Mouse (Mus musculus) lung, postnatal 0 days (tissue): Measurements from ENCODE around the gene Cdc25b. TPM values are rescaled to one million over a fixed set of nuclear protein-coding genes. Genes with fewer than 3 reads are reported as not detected.
A peak's percentile ranks its signal among the peaks of the same experiment; 100 is the strongest.

Experiments
- ATAC-seq: fragments of 200-750 bp; cut with Nextera tagmentation; 2 replicates; pipeline ENCODE4 v1.8.0; 2017; ENCODE audit warnings: moderate library complexity
- DNase-seq: peaks from one replicate; pipeline ENCODE4 v3.0.0-alpha.2; 2016; ENCODE audit warnings: low spot score
- H3K27ac ChIP-seq: fragments of 300-500 bp; sonication (generic); 2 replicates; pipeline ENCODE4 v1.5.1; 2014; ENCODE audit warnings: antibody characterized with exemption, mild to moderate bottlenecking, low read length, mixed read lengths
- H3K27me3 ChIP-seq: fragments of 300-500 bp; sonication (generic); replicated peaks from 2 replicates; pipeline ENCODE4 v1.6.1; 2014; ENCODE audit warnings: low read length, mixed read lengths; ENCODE audit not compliant: insufficient read depth
- H3K36me3 ChIP-seq: fragments of 300-500 bp; sonication (generic); 2 replicates; pipeline ENCODE4 v1.6.1; 2014; ENCODE audit warnings: low read length, mixed read lengths; ENCODE audit not compliant: insufficient read depth
- H3K4me1 ChIP-seq: fragments of 300-500 bp; sonication (generic); 2 replicates; pipeline ENCODE4 v1.6.1; 2014; ENCODE audit warnings: antibody characterized with exemption, low read depth, low read length, mixed read lengths; ENCODE audit not compliant: insufficient read depth
- H3K4me2 ChIP-seq: fragments of 300-500 bp; sonication (generic); replicated peaks from 2 replicates; pipeline ENCODE4 v1.6.1; 2014; ENCODE audit warnings: low read depth, mild to moderate bottlenecking, low read length, moderate library complexity, mixed read lengths
- H3K4me3 ChIP-seq: fragments of 300-500 bp; sonication (generic); 2 replicates; pipeline ENCODE4 v1.5.1; 2014; ENCODE audit warnings: low read depth, low read length
- H3K9ac ChIP-seq: fragments of 300-500 bp; sonication (generic); replicated peaks from 2 replicates; pipeline ENCODE4 v1.6.1; 2014; ENCODE audit warnings: low read depth, mild to moderate bottlenecking
- H3K9me3 ChIP-seq: fragments of 300-500 bp; sonication (generic); 2 replicates; pipeline ENCODE4 v1.6.1; 2016; ENCODE audit warnings: low read length, mixed read lengths
- CTCF ChIP-seq: IDR thresholded peaks from 2 replicates; pipeline ENCODE4 v1.5.1; 2016; ENCODE audit warnings: antibody characterized with exemption, mild to moderate bottlenecking
- EP300 ChIP-seq: IDR thresholded peaks from 2 replicates; pipeline ENCODE4 v1.6.1; 2016; ENCODE audit warnings: antibody characterized with exemption, mild to moderate bottlenecking, control low read depth
- WGBS: fragments of 180-500 bp; shearing (Covaris S2); extraction: QIAGEN DNeasy Blood & Tissue Kit; methylation state at CpG from one replicate; pipeline ENCODE4 v1.1.7; 2014; 5-methylcytosine and 5-hydroxymethylcytosine counted together
- polyA plus RNA-seq: library from polyadenylated mRNA; unstranded; fragments of >200 nt; fragmentation: Nextera tagmentation; extraction: Ambion mirVana; gene quantifications from 2 replicates; pipeline ENCODE4 v1.2.1, GENCODE M21; 2015

Cdc25b gene
- polyA plus RNA-seq, 1 experiment from 2014 or later: 38.7 TPM

DNA sequence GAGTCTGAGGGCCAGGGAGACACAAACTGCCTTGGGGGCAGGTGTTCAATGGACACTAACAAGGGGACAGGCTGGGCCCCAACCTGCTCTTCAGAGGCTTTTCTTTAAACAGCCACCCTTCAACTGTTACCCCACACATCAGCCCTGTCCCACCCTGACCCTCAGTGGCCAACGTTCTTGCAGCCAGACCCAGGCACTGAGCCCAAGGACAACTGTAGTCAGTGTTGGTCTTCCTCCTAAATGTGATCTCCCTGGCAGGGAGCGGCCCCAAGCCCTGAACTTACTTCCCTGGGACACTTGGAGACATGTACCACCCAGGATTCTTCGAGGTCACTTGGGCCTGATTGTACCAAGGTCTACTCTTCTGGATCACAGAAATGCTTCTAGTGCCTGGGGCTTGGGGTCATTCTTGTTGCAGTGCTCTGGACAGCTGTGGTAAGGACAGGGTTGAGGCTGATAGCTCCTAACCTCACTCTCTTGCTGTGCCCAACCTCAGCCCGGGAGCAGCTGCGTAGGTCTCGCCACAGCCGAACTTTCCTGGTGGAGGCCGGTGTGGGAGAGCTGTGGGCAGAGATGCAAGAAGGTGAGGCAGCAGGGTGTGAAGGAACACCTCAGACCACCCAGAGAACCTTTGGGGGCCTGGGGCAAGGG lies 45.3 kb upstream of the Cdc25b start:
- ATAC-seq (no peak), DNase-seq (no peak)
- H3K4me3 ChIP-seq: no peak overlapping the region
- H3K27ac ChIP-seq: no peak overlapping the region
- peaks cover 9% of the 10 kb centered on the region; the same call in 1 of the 2 replicates for H3K36me3 ChIP-seq
- TF ChIP-seq CTCF: no peak
- TF ChIP-seq EP300: no peak
- no peaks in the 10 kb centered on the region for H3K9me3 ChIP-seq
- no peaks in the 10 kb centered on the region for H3K27me3 ChIP-seq
- H3K9ac ChIP-seq: no peak overlapping the region
- no peak overlapping the region for H3K4me2 ChIP-seq
- H3K4me1 ChIP-seq: peaks cover 7% of the 10 kb centered on the region; the same call in 1 of the 2 replicates
- WGBS: 88% methylated on average over 8 of the region's 8 CpGs

DNA sequence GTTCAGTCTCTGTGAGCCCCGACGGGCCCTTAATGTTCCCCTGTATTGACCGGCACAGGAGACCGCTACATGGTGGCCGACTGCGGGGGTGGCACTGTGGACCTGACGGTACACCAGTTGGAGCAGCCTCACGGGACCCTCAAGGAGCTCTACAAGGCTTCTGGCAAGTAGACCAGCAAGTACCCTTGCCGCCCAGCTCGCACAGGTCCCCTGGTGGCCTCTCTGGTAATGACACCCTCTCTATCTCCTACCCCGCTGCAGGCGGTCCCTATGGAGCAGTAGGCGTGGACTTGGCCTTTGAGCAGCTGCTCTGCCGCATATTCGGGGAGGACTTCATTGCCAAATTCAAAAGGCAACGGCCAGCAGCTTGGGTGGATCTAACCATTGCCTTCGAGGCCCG lies 44.2 kb upstream of the Cdc25b start:
- Histone ChIP-seq H3K27me3 (no peaks in the 10 kb centered on the region), H3K9ac (no peak overlapping the region), H3K36me3 (peaks cover 15% of the 10 kb centered on the region), H3K27ac (no peak overlapping the region), H3K9me3 (no peaks in the 10 kb centered on the region), H3K4me3 (no peak overlapping the region), H3K4me2 (peak overlapping the region; percentile 32; the same call in 1 of the 2 replicates), H3K4me1 (peaks cover 7% of the 10 kb centered on the region; the same call in 1 of the 2 replicates)
- peak; percentile 78 for ATAC-seq
- peak; percentile 84 for DNase-seq
- WGBS: 30% methylated on average over 18 of the region's 18 CpGs
- TF ChIP-seq CTCF (peak; percentile 92), EP300 (no peak)

DNA sequence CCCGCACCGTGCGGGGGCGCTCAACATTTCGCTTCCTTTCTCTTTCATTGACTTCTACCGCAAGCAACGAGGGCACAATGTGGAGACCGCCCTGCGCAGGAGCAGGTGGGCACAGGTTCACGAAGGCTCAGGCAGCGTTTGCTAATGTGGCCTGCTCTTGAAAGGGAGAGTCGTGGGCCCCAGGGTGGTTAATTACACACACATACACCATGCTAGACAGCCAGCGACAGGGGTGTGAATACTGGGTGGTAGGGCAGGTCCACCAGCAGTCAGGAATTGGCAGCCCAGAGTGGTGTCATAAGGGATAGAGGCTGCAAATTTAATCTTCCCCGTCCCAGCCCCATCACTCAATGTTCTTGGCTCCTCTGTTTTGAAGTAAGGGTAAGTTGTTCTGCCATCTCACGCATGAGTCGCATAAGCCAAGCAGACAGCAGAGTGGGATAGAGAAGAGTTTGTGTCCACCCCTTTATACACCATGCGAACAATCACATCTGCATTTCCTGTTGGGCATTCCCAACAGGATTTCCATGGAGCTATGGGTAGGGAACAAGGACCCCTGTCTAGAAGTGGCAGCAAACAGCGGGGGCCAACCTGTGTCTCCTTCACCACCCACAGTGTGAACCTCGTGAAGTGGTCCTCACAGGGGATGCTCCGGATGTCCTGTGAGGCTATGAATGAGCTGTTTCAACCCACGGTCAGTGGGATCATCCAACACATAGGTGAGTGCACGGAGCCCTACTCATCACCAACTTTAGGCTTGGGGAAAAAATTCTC lies 43.6 kb upstream of the Cdc25b start:
- Histone ChIP-seq H3K4me3 (no peak overlapping the region), H3K27ac (no peak overlapping the region), H3K4me1 (peaks cover 7% of the 10 kb centered on the region; the same call in 1 of the 2 replicates), H3K27me3 (no peaks in the 10 kb centered on the region), H3K9me3 (no peaks in the 10 kb centered on the region), H3K9ac (no peak overlapping the region), H3K36me3 (peaks cover 19% of the 10 kb centered on the region), H3K4me2 (peak overlapping the region; percentile 32; the same call in 1 of the 2 replicates)
- DNase-seq (no peak), ATAC-seq (no peak)
- WGBS: 73% methylated on average over 22 of the region's 22 CpGs
- TF ChIP-seq CTCF (no peak), EP300 (no peak)

DNA sequence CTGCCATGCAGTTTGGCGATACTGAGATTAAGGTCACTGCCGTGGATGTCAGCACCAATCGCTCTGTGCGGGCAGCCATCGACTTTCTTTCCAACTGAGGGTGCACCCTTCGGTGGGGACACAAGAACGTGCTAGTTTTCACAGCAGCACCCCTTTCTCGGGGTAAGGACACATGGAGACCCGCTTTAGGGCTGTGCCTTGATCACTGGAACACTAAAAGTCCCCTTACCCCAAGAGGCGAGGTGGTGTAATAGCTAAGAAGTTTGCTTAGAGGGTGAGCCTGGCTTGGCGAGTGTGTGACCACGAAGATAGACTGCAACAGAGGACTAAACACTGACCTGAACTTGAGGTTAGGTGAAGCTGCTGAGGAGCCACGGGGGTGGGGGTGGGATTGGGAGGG lies 41.6 kb upstream of the Cdc25b start:
- peaks cover 26% of the 10 kb centered on the region for H3K36me3 ChIP-seq
- ATAC-seq: no peak

DNA sequence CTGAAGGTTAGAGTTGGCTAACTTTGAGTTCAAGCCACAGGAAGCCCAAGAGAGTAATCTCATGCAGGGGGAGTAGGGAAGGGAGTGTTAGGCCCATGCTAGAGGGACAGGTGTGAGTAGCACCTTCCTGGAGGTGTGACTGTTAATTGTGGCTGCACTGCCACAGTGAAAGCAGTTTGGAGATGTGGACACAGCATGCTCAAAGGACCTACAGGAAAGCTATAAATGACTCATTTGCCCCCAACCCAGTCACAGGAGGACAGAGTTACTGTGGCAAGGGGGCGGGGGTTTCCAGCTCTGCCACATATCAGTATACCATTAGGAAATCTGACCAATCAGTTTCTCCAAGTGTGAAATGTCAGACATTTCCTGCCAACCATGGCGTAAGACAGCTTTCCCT lies 41.2 kb upstream of the Cdc25b start:
- TF ChIP-seq CTCF: no peak
- no peak for TF ChIP-seq EP300
- DNase-seq (no peak), ATAC-seq (no peak)
- Histone ChIP-seq H3K27me3 (no peaks in the 10 kb centered on the region), H3K4me2 (no peak overlapping the region), H3K9me3 (no peaks in the 10 kb centered on the region), H3K36me3 (peaks cover 26% of the 10 kb centered on the region), H3K27ac (no peak overlapping the region), H3K9ac (no peak overlapping the region), H3K4me3 (no peak overlapping the region), H3K4me1 (no peaks in the 10 kb centered on the region)
- WGBS: 73% methylated on average over 2 of the region's 2 CpGs

More for the DNA sequence above, 41.6 kb upstream of the Cdc25b start:
- Histone ChIP-seq H3K4me2 (no peak overlapping the region), H3K9ac (no peak overlapping the region), H3K4me3 (no peak overlapping the region), H3K27ac (no peak overlapping the region), H3K27me3 (no peaks in the 10 kb centered on the region), H3K9me3 (no peaks in the 10 kb centered on the region), H3K4me1 (peaks cover under 1% of the 10 kb centered on the region; the same call in 1 of the 2 replicates)
- 61% methylated on average over 13 of the region's 13 CpGs for WGBS
- DNase-seq: no peak
- TF ChIP-seq CTCF (no peak), EP300 (no peak)

DNA sequence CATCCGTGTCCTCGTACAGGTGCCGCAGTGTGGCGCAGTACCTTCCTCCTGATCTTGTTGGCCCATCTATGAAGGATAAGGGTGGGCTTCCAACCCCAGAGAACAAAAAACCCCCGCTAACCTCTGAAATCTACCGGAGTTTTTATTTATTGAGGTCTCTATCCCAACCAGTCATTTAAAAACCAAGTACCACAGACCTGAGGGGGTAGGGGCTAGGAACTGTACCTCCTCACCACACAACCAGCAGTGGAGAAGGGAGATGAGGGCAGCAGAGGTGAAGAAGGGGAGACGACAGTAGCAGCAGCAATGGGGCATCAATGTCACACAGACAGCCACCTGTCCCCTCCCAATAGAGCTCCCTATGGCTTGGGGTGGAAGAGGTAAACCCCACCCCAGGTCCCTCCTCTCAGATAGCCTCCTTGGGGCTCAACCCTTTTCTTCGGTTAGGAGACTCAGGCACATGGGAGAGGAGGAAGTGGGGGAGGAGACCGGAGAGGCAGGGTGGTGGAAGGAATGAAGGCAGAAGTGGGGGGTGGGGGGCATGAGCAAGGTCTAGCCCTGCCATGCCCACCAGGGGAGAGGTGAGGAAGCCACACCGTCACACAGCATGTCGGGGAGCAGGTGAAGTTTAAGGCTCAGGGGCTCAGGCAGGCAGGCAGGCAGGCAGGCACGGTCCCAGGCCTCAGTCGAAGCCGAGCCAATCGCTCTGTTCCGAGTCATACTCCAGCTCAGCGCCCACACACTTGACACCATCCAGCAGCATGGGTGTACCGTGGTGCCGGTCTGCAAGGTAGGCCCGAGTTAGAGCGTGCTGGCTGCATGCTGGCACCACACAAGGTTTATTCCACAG lies 40.3 kb upstream of the Cdc25b start:
- DNase-seq: no peak

More for the DNA sequence above, 40.3 kb upstream of the Cdc25b start:
- Histone ChIP-seq H3K4me3 (no peak overlapping the region), H3K36me3 (peaks cover 26% of the 10 kb centered on the region), H3K27me3 (no peaks in the 10 kb centered on the region), H3K9me3 (no peaks in the 10 kb centered on the region), H3K4me1 (no peaks in the 10 kb centered on the region), H3K9ac (no peak overlapping the region), H3K27ac (no peak overlapping the region), H3K4me2 (no peak overlapping the region)
- TF ChIP-seq EP300 (no peak), CTCF (no peak)
- ATAC-seq: no peak
- 83% methylated on average over 20 of the region's 21 CpGs for WGBS
